Mouse (Mus musculus): ENCODE measurements around the gene Ubac2.

DNA sequence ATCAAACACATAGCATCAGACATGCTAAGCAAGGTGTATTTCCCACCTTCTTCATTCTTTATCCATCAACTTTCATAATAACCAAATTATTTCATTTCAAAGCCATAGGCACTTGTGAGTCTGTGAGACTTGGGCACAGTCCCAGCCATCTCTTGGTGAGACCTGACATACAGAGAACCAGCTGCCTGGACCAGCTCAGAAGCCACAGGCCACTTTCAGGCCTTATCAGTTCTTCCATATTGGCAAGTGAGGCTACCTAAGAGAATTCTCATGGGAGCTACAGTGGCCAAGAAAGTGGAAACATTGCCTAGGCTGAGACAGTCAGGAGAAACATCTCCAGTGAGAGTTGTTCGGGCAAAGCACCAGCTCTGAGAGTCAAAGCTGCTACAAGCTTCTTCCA is 144.6 kb downstream of the Ubac2 start:
- TF ChIP-seq CTCF (IDR thresholded peaks at IDR 0.05; ENCODE audit: borderline replicate concordance, extremely low read depth, insufficient read depth, insufficient read length) = no peak
- no peak for TF ChIP-seq POLR2A (IDR thresholded peaks at IDR 0.05; ENCODE audit: borderline replicate concordance, extremely low read depth, insufficient read depth, insufficient read length, poor library complexity, severe bottlenecking)

All from brain, embryonic 14.5 days (tissue).